Mouse (Mus musculus) hindbrain, embryonic 16.5 days (tissue): ENCODE results near the gene Sp2. TPM values are rescaled to one million over a fixed set of nuclear protein-coding genes. Genes with fewer than 3 reads are reported as not detected.

Experiments
- ATAC-seq: fragments of 200-750 bp; cut with Nextera tagmentation; 2 replicates; pipeline ENCODE4 v1.8.0; 2017; ENCODE audit warnings: moderate TSS enrichment, moderate library complexity
- H3K27ac ChIP-seq: fragments of 300-500 bp; sonication (generic); 2 replicates; pipeline ENCODE4 v1.5.1; 2014; ENCODE audit warnings: low read depth, mild to moderate bottlenecking, control low read depth, low read length, moderate library complexity
- H3K27me3 ChIP-seq: fragments of 300-500 bp; sonication (generic); replicated peaks from 2 replicates; pipeline ENCODE4 v1.6.1; 2014; ENCODE audit warnings: low read length; ENCODE audit not compliant: control insufficient read depth, insufficient read depth
- H3K36me3 ChIP-seq: fragments of 300-500 bp; sonication (generic); 2 replicates; pipeline ENCODE4 v1.6.1; 2014; ENCODE audit warnings: mild to moderate bottlenecking, low read length, moderate library complexity, mixed read lengths; ENCODE audit not compliant: control insufficient read depth, insufficient read depth
- H3K4me1 ChIP-seq: fragments of 300-500 bp; sonication (generic); 2 replicates; pipeline ENCODE4 v1.6.1; 2014; ENCODE audit warnings: low read depth, low read length; ENCODE audit not compliant: control insufficient read depth, insufficient read depth
- H3K4me2 ChIP-seq: fragments of 300-500 bp; sonication (generic); 2 replicates; pipeline ENCODE4 v1.6.1; 2014; ENCODE audit warnings: mild to moderate bottlenecking, low read length, control low read depth, moderate library complexity
- H3K4me3 ChIP-seq: fragments of 300-500 bp; sonication (generic); 2 replicates; pipeline ENCODE4 v1.5.1; 2014; ENCODE audit warnings: mild to moderate bottlenecking, low read length, control low read depth, moderate library complexity
- H3K9ac ChIP-seq: fragments of 300-500 bp; sonication (generic); 2 replicates; pipeline ENCODE4 v1.6.1; 2014; ENCODE audit warnings: low read depth, mild to moderate bottlenecking, control low read depth, low read length, moderate library complexity
- H3K9me3 ChIP-seq: fragments of 300-500 bp; sonication (generic); 2 replicates; pipeline ENCODE4 v1.6.1; 2014; ENCODE audit warnings: mild to moderate bottlenecking, low read length, moderate library complexity; ENCODE audit not compliant: control insufficient read depth
- WGBS: fragments of 180-500 bp; shearing (Covaris S2); extraction: QIAGEN DNeasy Blood & Tissue Kit; methylation state at CpG from one replicate; pipeline ENCODE4 v1.1.7; 2014; 5-methylcytosine and 5-hydroxymethylcytosine counted together
- polyA plus RNA-seq: library from polyadenylated mRNA; unstranded; fragments of >200 nt; fragmentation: Nextera tagmentation; extraction: Ambion mirVana; gene quantifications from 2 replicates; pipeline ENCODE4 v1.2.1, GENCODE M21; 2015

The Sp2 gene
- polyA plus RNA-seq, 1 experiment from 2014 or later, result 13.5 TPM

- Histone ChIP-seq H3K9me3 (no peaks in the 10 kb centered on the region), H3K4me2 (peak overlapping the region; percentile 63), H3K4me1 (peaks cover 7% of the 10 kb centered on the region), H3K9ac (peak overlapping the region; percentile 67), H3K27me3 (no peaks in the 10 kb centered on the region; the same call in 1 of the 2 replicates), H3K4me3 (peak overlapping the region; percentile 36), H3K36me3 (no peaks in the 10 kb centered on the region), H3K27ac (no peak overlapping the region)
- ATAC-seq, result peak; percentile 45; the same call in 1 of the 2 replicates
- 3% methylated on average over 30 of the region's 30 CpGs for WGBS
These were observed 14.7 kb upstream of the Sp2 start for GRCm38 (mm10) chr11:96997380-96997956.

DNA sequence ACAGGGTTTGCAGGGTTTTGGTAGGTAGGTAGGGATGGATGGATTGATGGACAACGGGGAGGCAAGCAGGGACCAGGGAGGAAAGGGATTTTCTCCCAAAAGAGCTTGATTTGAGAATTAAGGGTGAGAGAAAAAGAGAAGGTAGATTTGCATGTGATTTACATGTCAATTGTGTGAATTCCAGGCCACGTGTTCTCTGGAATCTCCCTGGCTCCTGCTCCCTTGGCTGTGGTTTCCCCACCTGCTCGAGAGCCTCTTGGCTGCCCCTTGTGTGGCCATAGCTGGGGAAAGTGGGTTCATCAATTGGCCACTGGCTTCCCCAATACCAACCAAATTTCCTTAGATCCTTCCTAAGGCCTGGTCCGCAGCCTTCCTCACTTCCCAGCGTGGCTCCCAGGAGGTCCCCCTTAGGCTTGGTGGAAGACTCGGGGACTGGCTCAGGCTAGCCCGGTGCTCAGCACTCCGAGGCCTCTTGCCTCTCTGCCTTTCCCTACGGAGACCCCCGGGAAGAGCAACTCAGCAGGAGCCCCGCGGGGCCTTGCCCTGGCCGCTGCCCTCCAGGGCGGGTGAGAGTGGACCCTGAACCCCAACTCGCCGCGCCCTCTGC lies 14.1 kb upstream of the Sp2 start:
- no peak for ATAC-seq
- WGBS, result 9% methylated on average over 17 of the region's 17 CpGs

GRCm38 (mm10) chr11:96995836-96996772 lies 13.3 kb upstream of the Sp2 start:
- Histone ChIP-seq H3K9me3 (no peaks in the 10 kb centered on the region), H3K4me1 (peaks cover 7% of the 10 kb centered on the region), H3K4me3 (no peak overlapping the region), H3K36me3 (no peaks in the 10 kb centered on the region), H3K27me3 (no peaks in the 10 kb centered on the region; the same call in 1 of the 2 replicates), H3K27ac (no peak overlapping the region), H3K4me2 (no peak overlapping the region), H3K9ac (no peak overlapping the region)
- ATAC-seq, result no peak
- whole genome bisulfite sequencing, result 79% methylated on average over 15 of the region's 15 CpGs

More for the DNA sequence above, 14.1 kb upstream of the Sp2 start:
- Histone ChIP-seq H3K4me2 (peak overlapping the region; percentile 63), H3K36me3 (no peaks in the 10 kb centered on the region), H3K9ac (peak overlapping the region; percentile 67), H3K9me3 (no peaks in the 10 kb centered on the region), H3K27me3 (no peaks in the 10 kb centered on the region; the same call in 1 of the 2 replicates), H3K4me1 (peaks cover 7% of the 10 kb centered on the region), H3K4me3 (peak overlapping the region; percentile 36), H3K27ac (no peak overlapping the region)

DNA sequence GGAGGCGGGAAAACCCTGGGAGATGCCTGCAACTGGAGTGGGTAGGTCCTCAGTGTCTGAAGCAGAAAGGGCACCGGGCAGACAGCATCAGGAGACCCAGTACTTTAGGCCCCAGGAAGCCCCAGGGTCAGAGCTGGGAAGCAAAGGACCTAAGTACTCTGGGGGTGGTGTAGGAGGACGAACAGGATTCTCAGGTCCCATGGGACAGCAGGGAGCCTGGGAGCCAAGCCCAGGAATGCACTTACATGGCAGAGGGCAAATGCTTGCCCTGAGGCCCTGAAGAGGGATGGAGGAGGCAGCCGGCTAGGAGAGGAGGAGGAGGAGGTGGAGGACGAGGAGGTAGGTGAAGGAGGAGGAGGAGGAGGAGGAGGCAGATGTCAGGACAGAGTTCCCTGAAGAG lies 12.3 kb upstream of the Sp2 start:
- no peak overlapping the region for H3K9ac ChIP-seq
- peaks cover 7% of the 10 kb centered on the region for H3K4me1 ChIP-seq
- no peak overlapping the region for H3K27ac ChIP-seq
- no peaks in the 10 kb centered on the region for H3K27me3 ChIP-seq
- H3K4me2 ChIP-seq, result no peak overlapping the region
- no peak for ATAC-seq
- no peak overlapping the region for H3K4me3 ChIP-seq
- no peaks in the 10 kb centered on the region for H3K9me3 ChIP-seq
- WGBS, result 30% methylated on average over 5 of the region's 5 CpGs
- H3K36me3 ChIP-seq, result no peaks in the 10 kb centered on the region

DNA sequence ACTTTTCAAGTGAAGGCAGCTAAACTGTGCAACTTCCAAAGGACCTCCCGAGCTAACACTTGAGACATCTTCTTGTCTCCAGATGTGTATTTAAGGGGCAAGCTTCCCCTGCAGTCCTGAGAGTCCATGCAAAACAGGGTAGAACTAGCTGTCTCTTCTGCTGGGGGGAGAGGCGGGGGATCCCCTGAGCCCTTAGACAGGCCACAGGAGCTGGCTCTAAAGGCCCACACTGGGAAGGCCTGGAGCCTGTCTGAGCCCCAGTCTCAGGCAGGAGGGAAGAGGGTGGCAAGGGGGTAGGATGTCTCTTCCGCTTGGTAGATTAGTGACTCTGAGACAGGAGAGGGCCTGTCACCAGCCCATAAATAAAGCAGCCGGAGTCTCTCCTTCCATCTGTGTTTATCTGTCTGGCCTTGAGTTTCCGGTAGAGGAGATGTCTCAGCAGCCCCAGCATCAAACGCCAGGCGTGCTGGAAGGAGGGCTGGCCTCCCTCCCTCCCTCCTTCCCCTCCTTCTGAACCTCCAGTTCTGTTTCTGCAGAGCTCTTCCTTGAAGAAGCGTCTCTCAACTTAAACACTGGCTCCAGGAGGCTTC lies 10.1 kb upstream of the Sp2 start:
- H3K27ac ChIP-seq, result no peak overlapping the region
- no peaks in the 10 kb centered on the region for H3K36me3 ChIP-seq
- 62% methylated on average over 8 of the region's 8 CpGs for WGBS
- no peaks in the 10 kb centered on the region for H3K9me3 ChIP-seq
- no peak overlapping the region for H3K4me2 ChIP-seq
- no peak overlapping the region for H3K4me3 ChIP-seq
- peaks cover 12% of the 10 kb centered on the region for H3K4me1 ChIP-seq
- H3K27me3 ChIP-seq, result no peaks in the 10 kb centered on the region
- ATAC-seq, result no peak
- H3K9ac ChIP-seq, result no peak overlapping the region

GRCm38 (mm10) chr11:96991501-96991900 lies 8.7 kb upstream of the Sp2 start:
- Histone ChIP-seq H3K4me3 (no peak overlapping the region), H3K9me3 (no peaks in the 10 kb centered on the region), H3K36me3 (no peaks in the 10 kb centered on the region), H3K4me2 (no peak overlapping the region), H3K9ac (no peak overlapping the region), H3K27ac (no peak overlapping the region), H3K27me3 (no peaks in the 10 kb centered on the region), H3K4me1 (peaks cover 5% of the 10 kb centered on the region)
- 72% methylated on average over 5 of the region's 5 CpGs for WGBS
- ATAC-seq, result no peak

DNA sequence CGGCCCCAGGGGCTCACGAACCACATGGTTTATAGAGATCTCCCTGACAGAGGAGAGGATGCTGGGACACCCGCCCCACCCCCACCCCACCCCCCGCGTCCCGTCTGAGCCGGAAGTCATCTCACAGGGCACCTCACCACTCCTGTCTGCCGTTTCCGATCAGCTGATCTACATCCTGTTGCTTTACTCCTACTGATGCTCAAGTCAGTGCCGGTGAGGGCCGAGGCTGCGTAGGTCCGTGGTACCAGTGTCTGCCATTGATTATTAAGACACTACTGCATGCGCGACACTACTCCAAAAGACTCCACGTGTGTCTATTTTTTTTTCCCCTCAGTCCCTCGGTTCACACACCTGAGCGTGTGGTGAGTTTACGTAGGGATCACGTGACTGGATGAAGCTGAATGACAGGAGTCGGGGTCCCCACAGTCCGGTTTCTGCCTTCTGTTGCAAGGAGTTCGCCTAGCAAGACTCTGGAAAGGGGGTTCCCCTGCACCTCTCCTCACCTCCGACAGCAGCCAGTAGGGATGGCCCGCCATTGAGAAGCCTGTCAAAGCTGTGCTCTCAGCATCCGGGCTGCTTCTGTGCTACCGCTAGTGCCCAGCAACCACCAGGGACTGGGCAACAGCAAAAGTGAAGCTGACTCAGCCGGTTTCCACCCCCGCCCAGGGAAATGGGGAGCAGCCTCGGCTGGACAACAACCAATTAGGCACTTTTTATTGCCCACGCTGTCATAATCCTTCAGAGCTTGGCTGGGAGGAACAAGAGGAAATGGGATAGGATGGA lies 5.3 kb upstream of the Sp2 start:
- H3K9me3 ChIP-seq, result no peaks in the 10 kb centered on the region
- peak; percentile 80 for ATAC-seq
- WGBS, result 9% methylated on average over 31 of the region's 31 CpGs
- H3K27ac ChIP-seq, result peak overlapping the region; percentile 37
- H3K4me3 ChIP-seq, result peak overlapping the region; percentile 38
- H3K4me1 ChIP-seq, result peaks cover 5% of the 10 kb centered on the region
- H3K27me3 ChIP-seq, result no peaks in the 10 kb centered on the region; the same call in none of the 2 replicates
- peak overlapping the region; percentile 64 for H3K4me2 ChIP-seq
- peak overlapping the region; percentile 55 for H3K9ac ChIP-seq
- H3K36me3 ChIP-seq, result no peaks in the 10 kb centered on the region

DNA sequence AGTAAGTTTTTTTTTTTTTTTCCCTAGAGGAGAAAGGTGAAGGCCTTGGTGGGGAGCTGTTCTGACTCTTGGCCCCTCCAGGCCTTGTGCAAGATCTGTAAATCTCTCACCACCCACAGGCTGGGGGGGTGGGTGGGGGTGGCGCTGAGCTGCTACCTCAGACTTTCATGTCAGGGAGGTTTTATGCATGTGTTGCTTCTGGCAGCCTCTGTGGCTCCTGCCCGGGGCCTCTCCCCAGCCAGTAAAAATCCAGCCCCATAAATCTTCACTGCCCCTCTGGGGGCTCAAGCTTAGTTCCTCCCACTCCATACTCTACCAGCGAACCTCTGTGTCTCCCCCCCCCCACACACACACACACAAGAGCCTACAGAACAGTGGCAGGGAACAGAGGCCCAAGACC lies 3.7 kb upstream of the Sp2 start:
- Histone ChIP-seq H3K4me2 (no peak overlapping the region), H3K36me3 (no peaks in the 10 kb centered on the region), H3K9me3 (no peaks in the 10 kb centered on the region), H3K4me3 (no peak overlapping the region), H3K27me3 (no peaks in the 10 kb centered on the region; the same call in none of the 2 replicates), H3K9ac (no peak overlapping the region), H3K27ac (no peak overlapping the region), H3K4me1 (peaks cover 7% of the 10 kb centered on the region)
- WGBS, result 50% methylated on average over 3 of the region's 3 CpGs
- ATAC-seq, result no peak
